Mouse (Mus musculus) urinary bladder, adult 2 months (tissue): ENCODE measurements around the gene Nrp1. TPM values are rescaled to one million over a fixed set of nuclear protein-coding genes. Genes with fewer than 3 reads are reported as not detected.

Experiments used
- DNase-seq: peaks from one replicate; pipeline ENCODE4 v3.0.0; 2022; ENCODE audit warnings: low spot score
- polyA plus RNA-seq: library from polyadenylated mRNA; depleted of rRNA; stranded (reverse); fragments of >200 nt; gene quantifications from 2 replicates; pipeline ENCODE4 v1.2.3, GENCODE M21; 2012

Gene Nrp1
- polyA plus RNA-seq, 1 experiment = 23.4 TPM

GRCm38 (mm10) chr8:128505866-128506265 lies 147.5 kb downstream of the Nrp1 start:
- DNase-seq = no peak

GRCm38 (mm10) chr8:128508723-128509122 lies 150.3 kb downstream of the Nrp1 start:
- DNase-seq = no peak

GRCm38 (mm10) chr8:128511021-128511420 lies 152.6 kb downstream of the Nrp1 start:
- DNase-seq = no peak

GRCm38 (mm10) chr8:128511732-128512131 lies 153.3 kb downstream of the Nrp1 start:
- no peak for DNase-seq

GRCm38 (mm10) chr8:128516846-128517446 lies 158.5 kb downstream of the Nrp1 start:
- DNase-seq = no peak

GRCm38 (mm10) chr8:128517546-128518102 lies 159.2 kb downstream of the Nrp1 start:
- no peak for DNase-seq

- no peak for DNase-seq
Observed at GRCm38 (mm10) chr8:128519366-128519765, 161.0 kb downstream of the Nrp1 start.

DNA sequence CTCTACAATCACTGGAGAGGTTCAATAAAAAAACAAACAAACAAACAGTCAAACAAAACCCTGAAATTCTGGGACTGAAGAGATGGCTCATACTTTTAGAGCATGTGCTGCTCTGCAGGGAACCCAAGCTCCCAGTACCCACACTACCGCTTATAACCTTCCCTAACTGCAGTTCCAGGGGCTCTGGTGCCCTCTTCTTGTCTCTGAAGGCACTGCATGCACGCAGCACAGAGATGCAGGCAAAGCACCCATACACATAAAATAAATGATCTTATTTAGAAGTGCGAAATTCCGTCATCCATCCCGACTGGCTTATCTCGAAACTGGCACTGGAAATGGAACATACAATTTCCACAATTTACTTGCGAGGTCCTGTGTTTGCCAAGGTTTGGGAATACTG lies 165.4 kb downstream of the Nrp1 start:
- DNase-seq = no peak

GRCm38 (mm10) chr8:128525912-128526311 lies 167.5 kb downstream of the Nrp1 start:
- no peak for DNase-seq

DNA sequence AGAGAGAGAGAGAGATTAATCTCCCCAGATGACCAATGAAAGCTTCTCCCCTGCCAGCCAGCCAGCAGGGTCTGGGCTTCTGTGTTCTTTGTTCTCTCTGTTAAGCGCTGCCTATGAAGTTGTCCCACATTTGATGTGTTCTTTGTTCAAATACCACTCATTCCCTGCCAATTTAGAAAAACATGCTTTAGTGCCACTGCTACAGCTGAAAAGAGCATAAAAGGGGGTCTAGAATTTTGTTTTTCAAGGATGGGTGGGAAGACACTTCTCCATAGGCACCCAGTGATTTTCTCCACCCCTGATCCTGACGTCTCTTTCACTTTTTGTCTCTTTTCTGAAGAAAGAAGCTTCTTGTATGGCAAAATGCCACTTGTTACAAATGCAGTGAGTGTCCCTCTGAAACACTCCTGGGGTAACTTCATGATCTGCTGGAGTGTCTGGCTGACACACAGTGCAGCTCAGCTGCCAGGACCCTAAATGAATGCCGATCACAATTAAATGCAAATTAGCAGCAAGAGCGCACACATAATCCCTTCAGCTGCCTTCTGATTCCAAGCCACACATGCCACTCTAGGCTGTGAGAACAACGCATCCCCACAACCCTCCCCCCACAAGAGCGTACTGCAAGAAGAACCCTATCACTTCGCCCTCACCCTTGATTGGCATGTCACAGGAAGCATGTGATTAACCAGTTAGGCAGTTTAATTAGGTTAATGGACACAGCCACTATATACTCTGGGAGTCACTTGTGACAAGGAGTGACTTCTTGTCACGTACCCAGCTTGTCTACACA lies 170.4 kb downstream of the Nrp1 start:
- DNase-seq = no peak

GRCm38 (mm10) chr8:128534442-128534871 lies 176.1 kb downstream of the Nrp1 start:
- no peak for DNase-seq

DNA sequence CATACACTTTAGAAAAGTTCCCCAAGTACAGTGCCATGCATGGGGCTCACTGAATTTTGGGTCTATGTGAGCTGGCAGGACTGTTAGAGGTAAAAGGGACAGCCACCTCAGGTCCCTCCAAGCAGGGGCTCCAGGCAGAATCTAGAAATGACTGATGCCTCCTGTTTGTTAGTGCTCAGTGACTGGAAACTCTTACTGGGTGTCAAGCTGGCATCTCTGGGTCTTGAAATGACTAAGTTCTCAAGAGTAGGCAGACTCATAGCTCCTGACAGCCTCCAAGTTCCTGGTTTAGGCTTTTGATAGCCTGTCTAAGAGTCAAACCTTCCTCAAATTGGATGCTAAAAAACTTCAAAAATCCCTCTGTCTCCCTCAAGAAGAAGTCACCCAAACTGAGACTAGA lies 177.3 kb downstream of the Nrp1 start:
- no peak for DNase-seq

GRCm38 (mm10) chr8:128538378-128538777 lies 180.0 kb downstream of the Nrp1 start:
- no peak for DNase-seq

- no peak for DNase-seq
Observed at GRCm38 (mm10) chr8:128541355-128542090, 183.1 kb downstream of the Nrp1 start.

GRCm38 (mm10) chr8:128544128-128544846 lies 185.9 kb downstream of the Nrp1 start:
- DNase-seq = no peak

- no peak for DNase-seq
Observed at GRCm38 (mm10) chr8:128546287-128546686, 187.9 kb downstream of the Nrp1 start.

GRCm38 (mm10) chr8:128547361-128547760 lies 189.0 kb downstream of the Nrp1 start:
- no peak for DNase-seq

GRCm38 (mm10) chr8:128549738-128550137 lies 191.3 kb downstream of the Nrp1 start:
- DNase-seq = no peak

DNA sequence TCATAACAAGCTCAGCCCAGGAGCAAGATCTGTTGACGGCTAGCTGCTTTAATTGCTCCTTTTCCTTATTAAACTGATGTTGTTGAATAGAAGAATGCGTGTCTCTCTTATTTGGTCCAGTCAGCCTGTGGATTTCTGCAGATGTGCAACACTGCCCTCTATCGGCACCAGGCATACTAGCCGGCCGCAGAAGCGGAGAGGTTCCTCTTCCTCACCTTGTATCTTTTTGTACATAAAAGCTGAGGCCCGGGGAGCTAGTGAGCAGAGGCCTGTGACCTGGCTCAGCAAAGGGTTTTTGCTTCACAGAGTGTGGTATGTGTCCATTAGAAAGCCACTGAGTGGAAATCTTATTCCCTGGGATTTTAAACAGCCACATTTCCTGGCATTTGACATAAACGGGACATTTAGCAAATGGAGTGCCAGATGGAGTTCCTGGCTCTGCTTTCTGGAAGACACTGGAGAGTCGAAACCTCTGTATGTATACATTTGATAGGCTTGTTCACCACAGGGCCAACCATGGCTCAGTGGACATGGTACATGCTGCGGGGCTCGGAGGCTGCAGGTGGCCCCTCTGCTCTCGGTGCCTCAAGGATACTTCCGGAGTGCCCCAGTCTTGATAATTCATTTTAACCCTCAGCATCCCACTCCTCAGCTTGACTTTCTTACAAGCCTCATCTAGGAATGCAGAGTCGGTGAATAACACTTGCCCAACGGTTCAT lies 193.2 kb downstream of the Nrp1 start:
- DNase-seq = peak; percentile 35
